ENCODE assay signal across 15 mouse cellular contexts in genomic region chr11:121001966-121002365, GRCm38 (mm10). TPM values are rescaled to one million over a fixed set of nuclear protein-coding genes. Genes with fewer than 3 reads are reported as not detected.
DNase-seq lines count a peak whose midpoint lies in the region; ATAC-seq lines count a peak whose summit lies in the region.
"Had no signal": no experiment of that assay in that cellular context is flagged by ENCODE, and none has a peak within 500 bp of the region (broad histone marks: within the 10 kb centered on the region; RNA-seq: fewer than 3 reads in every experiment).

No protein-coding gene starts in this region.

- no peaks in the 10 kb centered on the region for H3K4me1 ChIP-seq in kidney, embryonic 14.5 days (ENCODE audit: control insufficient read depth, insufficient read depth, low read length)
- no peaks in the 10 kb centered on the region for H3K4me1 ChIP-seq in forebrain, embryonic 11.5 days (replicated peaks; ENCODE audit: control insufficient read depth, insufficient read depth, low read length)

- ATAC-seq in kidney, embryonic 14.5 days (ENCODE audit: low FRiP score, low TSS enrichment) = no peak
- no peak for ATAC-seq in forebrain, embryonic 11.5 days (replicated peaks; ENCODE audit: low FRiP score)

- peak; percentile 56 to 61 for DNase-seq in heart, adult 18-20 months
- DNase-seq in heart, adult 9 months (ENCODE audit: low spot score in 2 of 2) = no peak
- DNase-seq in kidney, postnatal 14 days = peak; percentile 50
- peak; percentile 73 for DNase-seq in NIH3T3 (ENCODE audit: low read depth)
- peak; percentile 30 to 63 for DNase-seq in kidney, postnatal 36 days
- DNase-seq in forebrain, embryonic 11.5 days (ENCODE audit: low spot score) = no peak
- DNase-seq: layer of hippocampus, adult 9-11 months; right cerebral cortex, postnatal 4 days had no signal

- 39% methylated on average over 4 of the region's 4 CpGs for WGBS in kidney, embryonic 14.5 days
- WGBS in forebrain, embryonic 11.5 days = 90% methylated on average over 4 of the region's 4 CpGs

- no peak overlapping the region for H3K4me2 ChIP-seq in kidney, embryonic 14.5 days (replicated peaks; ENCODE audit: low read depth, low read length)
- H3K4me2 ChIP-seq in forebrain, embryonic 11.5 days (ENCODE audit: low read depth, low read length, severe bottlenecking) = no peak overlapping the region
- H3K4me2 ChIP-seq: stomach, embryonic 15.5 days had no signal

- no peaks in the 10 kb centered on the region; the same call in 1 of the 2 replicates for H3K27me3 ChIP-seq in kidney, embryonic 14.5 days (ENCODE audit: control insufficient read depth, insufficient read depth, low read length)
- H3K27me3 ChIP-seq in forebrain, embryonic 11.5 days (ENCODE audit: control insufficient read depth, insufficient read depth, low read length) = no peaks in the 10 kb centered on the region
- H3K27me3 ChIP-seq: CH12.LX; stomach, embryonic 15.5 days had no signal

- no peak overlapping the region for H3K4me3 ChIP-seq in kidney, embryonic 14.5 days (ENCODE audit: low read length)
- H3K4me3 ChIP-seq in forebrain, embryonic 11.5 days (ENCODE audit: low read depth, low read length) = no peak overlapping the region
- H3K4me3 ChIP-seq: forebrain, embryonic 10.5 days; megakaryocyte, embryonic 14.5 days; stomach, embryonic 15.5 days had no signal

- H3K9ac ChIP-seq in kidney, embryonic 14.5 days (ENCODE audit: low read depth, low read length) = no peak overlapping the region
- no peak overlapping the region for H3K9ac ChIP-seq in forebrain, embryonic 11.5 days (ENCODE audit: low read length)
- H3K9ac ChIP-seq: liver, embryonic 14.5 days; stomach, embryonic 15.5 days had no signal

- no peaks in the 10 kb centered on the region for H3K36me3 ChIP-seq in kidney, embryonic 14.5 days (ENCODE audit: control insufficient read depth, insufficient read depth, low read length)
- H3K36me3 ChIP-seq in forebrain, embryonic 11.5 days (ENCODE audit: control insufficient read depth, insufficient read depth, low read length) = no peaks in the 10 kb centered on the region
- H3K36me3 ChIP-seq: stomach, embryonic 15.5 days had no signal

- no peaks in the 10 kb centered on the region for H3K9me3 ChIP-seq in kidney, embryonic 14.5 days (ENCODE audit: control insufficient read depth, low read length)
- no peaks in the 10 kb centered on the region for H3K9me3 ChIP-seq in forebrain, embryonic 11.5 days (ENCODE audit: control insufficient read depth, low read length)
- H3K9me3 ChIP-seq: forebrain, embryonic 10.5 days; stomach, embryonic 15.5 days had no signal

- no peak overlapping the region for H3K27ac ChIP-seq in kidney, embryonic 14.5 days (ENCODE audit: low read depth, low read length)
- no peak overlapping the region for H3K27ac ChIP-seq in forebrain, embryonic 11.5 days (ENCODE audit: low read depth, low read length)
- H3K27ac ChIP-seq: forebrain, embryonic 10.5 days; liver, embryonic 14.5 days; stomach, embryonic 15.5 days had no signal

RNA-seq across cellular contexts. Expression of gene Csnk1d, which starts 10.8 kb away (rescaled TPM):
- 10 to 100 TPM; 49.2 to 55.1 TPM for total RNA-seq in heart, adult 18-20 months (2021)
- 49.8 and 78.9 TPM in 2 replicates for polyA plus RNA-seq in kidney, embryonic 14.5 days (2014; fragmentation: Nextera tagmentation; extraction: Ambion mirVana)
- polyA plus RNA-seq in forebrain, embryonic 11.5 days (2014; fragmentation: Nextera tagmentation; extraction: Ambion mirVana) = 102 and 103 TPM in 2 replicates

RNA-seq across cellular contexts. Expression of gene Cd7, which starts 37.3 kb away (rescaled TPM):
- 1 to 10 TPM in 1 of 2 experiments, under 1 TPM in 1; 0.35 to 1.1 TPM for total RNA-seq in heart, adult 18-20 months (2021)
- not detected in 2 replicates for polyA plus RNA-seq in kidney, embryonic 14.5 days (2014; fragmentation: Nextera tagmentation; extraction: Ambion mirVana)
- polyA plus RNA-seq in forebrain, embryonic 11.5 days (2014; fragmentation: Nextera tagmentation; extraction: Ambion mirVana) = not detected in 2 replicates
- total RNA-seq: gastrocnemius, adult 8-10 months had no signal
- polyA plus RNA-seq: forebrain, embryonic 10.5 days had no signal

RNA-seq across cellular contexts. Expression of gene Slc16a3, which starts 53.7 kb away (rescaled TPM):
- total RNA-seq in heart, adult 18-20 months (2021) = under 1 TPM; 0.77 to 0.87 TPM
- 21.8 and 21.9 TPM in 2 replicates for polyA plus RNA-seq in kidney, embryonic 14.5 days (2014; fragmentation: Nextera tagmentation; extraction: Ambion mirVana)
- polyA plus RNA-seq in forebrain, embryonic 11.5 days (2014; fragmentation: Nextera tagmentation; extraction: Ambion mirVana) = 55.5 and 62.1 TPM in 2 replicates

Comparison
In these comparisons a context has a peak if more than half of its experiments do, and no peak if none do; other contexts are left out.
1. DNase-seq: peak in heart, adult 18-20 months (2 of 2), kidney, postnatal 14 days (single experiment), NIH3T3 (single experiment) and kidney, postnatal 36 days (2 of 2); none in heart, adult 9 months (0 of 2) and forebrain, embryonic 11.5 days (single experiment).